Mouse (Mus musculus): ENCODE measurements around the gene Wnk3. TPM values are rescaled to one million over a fixed set of nuclear protein-coding genes. Genes with fewer than 3 reads are reported as not detected.

Gene Wnk3
- polyA plus RNA-seq, 1 experiment from 2014 or later, result not detected

GRCm38 (mm10) chrX:151313732-151314131, 115.9 kb downstream of the Wnk3 start:
- no peak overlapping the region for H3K27ac ChIP-seq (ENCODE audit: low read depth)
- TF ChIP-seq CTCF (IDR thresholded peaks at IDR 0.05; ENCODE audit: low read depth) (peak; percentile 46), EP300 (IDR thresholded peaks at IDR 0.05; ENCODE audit: low read depth) (no peak)
- 73% methylated on average over 4 of the region's 4 CpGs for WGBS (ENCODE audit: insufficient replicate concordance)
- no peaks in the 10 kb centered on the region for H3K36me3 ChIP-seq (replicated peaks; ENCODE audit: insufficient read depth, low read length)
- ATAC-seq (no peak), DNase-seq (peak; percentile 15)
- no peak overlapping the region for H3K4me3 ChIP-seq (ENCODE audit: low read depth, low read length)
- H3K27me3 ChIP-seq (ENCODE audit: insufficient read depth, low read length), result 0 out of 2 replicates have a peak, but pooled peaks cover 3% of the 10 kb centered on the region
- H3K9ac ChIP-seq (replicated peaks), result no peak overlapping the region
- no peaks in the 10 kb centered on the region for H3K4me1 ChIP-seq (ENCODE audit: insufficient read depth)
- H3K4me2 ChIP-seq (ENCODE audit: low read depth, low read length), result no peak overlapping the region
- H3K9me3 ChIP-seq (ENCODE audit: low read length), result no peaks in the 10 kb centered on the region

GRCm38 (mm10) chrX:151333615-151334014, 135.7 kb downstream of the Wnk3 start:
- ATAC-seq (no peak), DNase-seq (no peak)
- no peaks in the 10 kb centered on the region for H3K36me3 ChIP-seq (replicated peaks; ENCODE audit: insufficient read depth, low read length)
- H3K9me3 ChIP-seq (ENCODE audit: low read length), result no peaks in the 10 kb centered on the region
- H3K4me3 ChIP-seq (ENCODE audit: low read depth, low read length), result no peak overlapping the region
- H3K27ac ChIP-seq (ENCODE audit: low read depth), result no peak overlapping the region
- 69% methylated on average over 2 of the region's 2 CpGs for WGBS (ENCODE audit: insufficient replicate concordance)
- H3K4me2 ChIP-seq (ENCODE audit: low read depth, low read length), result no peak overlapping the region
- H3K9ac ChIP-seq (replicated peaks), result no peak overlapping the region
- no peak for TF ChIP-seq EP300 (IDR thresholded peaks at IDR 0.05; ENCODE audit: low read depth)
- no peak for TF ChIP-seq CTCF (IDR thresholded peaks at IDR 0.05; ENCODE audit: low read depth)
- no peaks in the 10 kb centered on the region for H3K27me3 ChIP-seq (ENCODE audit: insufficient read depth, low read length)
- no peaks in the 10 kb centered on the region for H3K4me1 ChIP-seq (ENCODE audit: insufficient read depth)

- DNase-seq, result peak; percentile 21
Observed at GRCm38 (mm10) chrX:151337804-151338203, 139.9 kb downstream of the Wnk3 start.

GRCm38 (mm10) chrX:151343761-151344500, 146.1 kb downstream of the Wnk3 start, which contains the start of gene Fam120c:
TSS of gene Fam120c (plus strand) at chrX:151344175.
- Histone ChIP-seq H3K27me3 (ENCODE audit: insufficient read depth, low read length) (no peaks in the 10 kb centered on the region), H3K4me1 (ENCODE audit: insufficient read depth) (0 out of 2 replicates have a peak, but pooled peaks cover 2% of the 10 kb centered on the region), H3K4me2 (ENCODE audit: low read depth, low read length) (peak within 1 kb of the TSS; percentile 79), H3K9me3 (ENCODE audit: low read length) (no peaks in the 10 kb centered on the region), H3K36me3 (replicated peaks; ENCODE audit: insufficient read depth, low read length) (no peaks in the 10 kb centered on the region), H3K9ac (replicated peaks) (peak within 1 kb of the TSS; percentile 76), H3K27ac (ENCODE audit: low read depth) (peak within 1 kb of the TSS; percentile 79), H3K4me3 (ENCODE audit: low read depth, low read length) (peak within 1 kb of the TSS; percentile 73)
- no peak for TF ChIP-seq CTCF (IDR thresholded peaks at IDR 0.05; ENCODE audit: low read depth)
- no peak for TF ChIP-seq EP300 (IDR thresholded peaks at IDR 0.05; ENCODE audit: low read depth)
- peak; percentile 94 for ATAC-seq
- DNase-seq, result peak; percentile 85
- WGBS (ENCODE audit: insufficient replicate concordance), result 21% methylated on average over 43 of the region's 56 CpGs

More at GRCm38 (mm10) chrX:151337804-151338203, 139.9 kb downstream of the Wnk3 start:
- Histone ChIP-seq H3K36me3 (replicated peaks; ENCODE audit: insufficient read depth, low read length) (no peaks in the 10 kb centered on the region), H3K27me3 (ENCODE audit: insufficient read depth, low read length) (no peaks in the 10 kb centered on the region), H3K9ac (replicated peaks) (no peak overlapping the region), H3K4me2 (ENCODE audit: low read depth, low read length) (no peak overlapping the region), H3K9me3 (ENCODE audit: low read length) (no peaks in the 10 kb centered on the region), H3K4me3 (ENCODE audit: low read depth, low read length) (no peak overlapping the region), H3K27ac (ENCODE audit: low read depth) (no peak overlapping the region), H3K4me1 (ENCODE audit: insufficient read depth) (no peaks in the 10 kb centered on the region)
- WGBS (ENCODE audit: insufficient replicate concordance), result 58% methylated on average over 4 of the region's 4 CpGs
- TF ChIP-seq EP300 (IDR thresholded peaks at IDR 0.05; ENCODE audit: low read depth) (no peak), CTCF (IDR thresholded peaks at IDR 0.05; ENCODE audit: low read depth) (no peak)
- ATAC-seq, result no peak

GRCm38 (mm10) chrX:151344501-151344984, 146.7 kb downstream of the Wnk3 start:
- Histone ChIP-seq H3K4me3 (ENCODE audit: low read depth, low read length) (peak overlapping the region; percentile 73), H3K9ac (replicated peaks) (peak overlapping the region; percentile 76), H3K4me1 (ENCODE audit: insufficient read depth) (0 out of 2 replicates have a peak, but pooled peaks cover 2% of the 10 kb centered on the region), H3K27ac (ENCODE audit: low read depth) (peak overlapping the region; percentile 79), H3K4me2 (ENCODE audit: low read depth, low read length) (peak overlapping the region; percentile 79), H3K36me3 (replicated peaks; ENCODE audit: insufficient read depth, low read length) (no peaks in the 10 kb centered on the region), H3K9me3 (ENCODE audit: low read length) (no peaks in the 10 kb centered on the region), H3K27me3 (ENCODE audit: insufficient read depth, low read length) (no peaks in the 10 kb centered on the region)
- WGBS (ENCODE audit: insufficient replicate concordance), result 18% methylated on average over 30 of the region's 33 CpGs
- ATAC-seq, result peak; percentile 62
- DNase-seq, result peak; percentile 60
- TF ChIP-seq CTCF (IDR thresholded peaks at IDR 0.05; ENCODE audit: low read depth), result no peak

- Histone ChIP-seq H3K4me3 (ENCODE audit: low read depth, low read length) (peak overlapping the region; percentile 73), H3K36me3 (replicated peaks; ENCODE audit: insufficient read depth, low read length) (no peaks in the 10 kb centered on the region), H3K9ac (replicated peaks) (peak overlapping the region; percentile 76), H3K9me3 (ENCODE audit: low read length) (no peaks in the 10 kb centered on the region), H3K27ac (ENCODE audit: low read depth) (no peak overlapping the region), H3K4me1 (ENCODE audit: insufficient read depth) (0 out of 2 replicates have a peak, but pooled peaks cover 2% of the 10 kb centered on the region), H3K27me3 (ENCODE audit: insufficient read depth, low read length) (no peaks in the 10 kb centered on the region), H3K4me2 (ENCODE audit: low read depth, low read length) (peak overlapping the region; percentile 79)
- TF ChIP-seq CTCF (IDR thresholded peaks at IDR 0.05; ENCODE audit: low read depth), result no peak
- no peak for TF ChIP-seq EP300 (IDR thresholded peaks at IDR 0.05; ENCODE audit: low read depth)
- DNase-seq (no peak), ATAC-seq (no peak)
- WGBS (ENCODE audit: insufficient replicate concordance), result 42% methylated on average over 11 of the region's 11 CpGs
Observed at GRCm38 (mm10) chrX:151345333-151346125, 147.7 kb downstream of the Wnk3 start.
